Mouse (Mus musculus) mature B cell (primary cell): ENCODE measurements around the gene Tfg.

Source experiments
- in situ Hi-C: fragments of 300-500 bp; cut with MboI; formaldehyde crosslinking; loops from 2 replicates; pipeline ENCODE4 v1.14.3; 2019

Tfg gene

DNA sequence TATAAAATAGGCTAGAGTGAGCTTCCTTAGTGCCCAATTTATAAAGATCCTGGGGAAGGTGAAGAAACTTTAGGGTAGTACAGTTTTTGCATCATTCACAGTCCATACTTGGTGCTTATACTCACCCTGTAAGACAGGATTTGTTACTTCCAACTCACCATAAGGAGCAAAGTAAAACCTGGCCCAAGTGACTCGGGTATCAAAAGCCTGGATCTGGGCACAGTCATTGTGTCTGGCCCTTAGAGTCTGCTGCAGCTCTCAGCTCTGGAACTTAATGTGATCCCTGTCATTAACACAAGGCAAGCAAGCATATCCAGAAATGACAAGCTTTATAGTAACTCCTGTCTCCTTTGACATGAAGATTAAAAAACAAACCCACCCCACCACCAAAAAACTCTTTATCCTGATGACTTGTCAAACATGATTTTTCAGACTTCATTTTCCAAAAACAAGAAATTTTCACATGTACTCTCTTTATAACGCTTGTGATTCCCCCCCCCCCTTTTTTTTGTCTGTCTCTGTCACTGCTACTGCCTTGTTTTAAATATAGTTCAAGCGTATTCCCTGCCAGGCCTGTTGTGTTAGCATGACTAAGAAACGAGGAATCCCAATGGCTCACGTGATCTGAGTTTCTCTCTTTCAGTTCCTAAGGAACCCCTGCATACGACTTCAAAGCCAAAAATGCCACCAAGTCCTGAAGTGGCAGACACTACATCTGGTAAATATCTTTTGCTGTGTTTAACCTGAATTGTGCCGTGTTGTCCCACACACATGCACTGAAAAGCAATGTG is 70.7 kb downstream of the Tfg start:
- in situ Hi-C loops, result no loop called here

DNA sequence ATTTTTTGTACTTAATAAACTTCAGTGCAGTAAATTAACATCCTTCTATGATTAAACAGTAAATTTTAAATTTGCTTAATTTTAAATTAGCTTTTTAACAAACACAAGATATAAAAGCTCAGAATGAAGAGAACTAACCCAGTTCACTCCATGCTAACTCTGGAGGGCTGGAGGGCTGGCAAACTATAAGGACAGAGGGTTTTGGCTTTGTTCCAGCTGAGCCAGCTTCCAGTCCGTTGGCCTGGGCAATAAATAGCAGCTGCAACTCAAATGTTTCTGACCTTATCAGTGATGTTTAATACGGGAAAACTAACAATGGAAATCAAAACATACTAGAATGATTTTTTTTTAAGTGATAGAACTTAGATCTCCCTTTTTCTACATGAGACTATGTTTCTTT is 72.0 kb downstream of the Tfg start:
- in situ Hi-C loops, result no loop called here
